Mouse (Mus musculus): ENCODE data around the gene Ftcd. TPM values are rescaled to one million over a fixed set of nuclear protein-coding genes. Genes with fewer than 3 reads are reported as not detected.

The Ftcd gene
- polyA plus RNA-seq, 1 experiment = not detected

DNA sequence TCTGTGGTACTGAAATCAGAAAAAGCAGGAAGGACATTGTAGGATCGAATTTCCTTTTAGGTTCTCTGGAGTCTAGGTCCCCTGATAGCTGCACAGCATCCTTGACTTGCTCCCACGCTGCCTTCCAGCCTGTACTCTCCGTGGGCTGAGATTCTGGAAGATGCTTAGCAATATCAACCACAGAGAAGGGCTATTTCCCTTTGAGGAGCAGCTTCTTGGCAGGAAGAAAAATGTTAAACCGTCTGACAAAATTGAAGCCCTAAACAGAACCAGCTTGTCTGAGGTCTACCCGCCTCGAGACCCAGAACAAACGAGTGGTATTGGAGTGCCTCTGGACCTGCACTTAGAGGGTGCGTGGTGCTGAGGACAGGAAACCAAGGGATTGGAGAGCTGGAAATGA, 57.2 kb downstream of the Ftcd start:
- H3K4me3 ChIP-seq (ENCODE audit: insufficient read depth, low read length) = no peak overlapping the region
- TF ChIP-seq CTCF (IDR thresholded peaks at IDR 0.05; ENCODE audit: low read depth, low read length) (no peak), POLR2A (IDR thresholded peaks at IDR 0.05; ENCODE audit: borderline replicate concordance, low read depth, low read length) (no peak)
- H3K27ac ChIP-seq (ENCODE audit: insufficient read depth, low read depth, low read length) = no peak overlapping the region
- no peaks in the 10 kb centered on the region for H3K4me1 ChIP-seq (ENCODE audit: control insufficient read depth, insufficient read depth, low read length)

DNA sequence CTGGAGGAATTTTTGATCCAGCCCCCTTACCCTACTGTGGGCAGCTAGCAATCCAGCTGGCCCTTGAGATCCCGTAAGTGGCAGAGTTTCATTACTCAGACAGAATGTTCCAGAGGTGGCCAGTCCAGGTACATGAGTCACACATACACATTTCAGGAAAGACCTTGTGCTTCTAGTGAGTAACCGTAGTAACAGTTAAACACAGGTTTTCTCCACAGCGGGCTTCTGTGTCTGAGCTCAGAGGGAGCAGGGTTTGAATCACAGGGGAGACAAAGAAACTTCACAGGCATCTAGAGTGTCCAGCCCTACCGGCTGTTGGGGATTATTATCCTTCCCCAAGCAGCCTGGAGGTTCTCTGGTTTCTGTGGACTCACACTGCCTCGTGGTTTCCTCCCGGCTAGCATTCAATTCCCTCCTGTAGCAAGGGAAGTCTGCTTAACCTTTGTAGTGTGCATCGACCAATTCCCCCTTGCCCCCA, 58.7 kb downstream of the Ftcd start:
- TF ChIP-seq CTCF (IDR thresholded peaks at IDR 0.05; ENCODE audit: low read depth, low read length) = no peak
- H3K4me1 ChIP-seq (ENCODE audit: control insufficient read depth, insufficient read depth, low read length) = no peaks in the 10 kb centered on the region
- H3K4me3 ChIP-seq (ENCODE audit: insufficient read depth, low read length) = no peak overlapping the region
- H3K27ac ChIP-seq (ENCODE audit: insufficient read depth, low read depth, low read length) = no peak overlapping the region

DNA sequence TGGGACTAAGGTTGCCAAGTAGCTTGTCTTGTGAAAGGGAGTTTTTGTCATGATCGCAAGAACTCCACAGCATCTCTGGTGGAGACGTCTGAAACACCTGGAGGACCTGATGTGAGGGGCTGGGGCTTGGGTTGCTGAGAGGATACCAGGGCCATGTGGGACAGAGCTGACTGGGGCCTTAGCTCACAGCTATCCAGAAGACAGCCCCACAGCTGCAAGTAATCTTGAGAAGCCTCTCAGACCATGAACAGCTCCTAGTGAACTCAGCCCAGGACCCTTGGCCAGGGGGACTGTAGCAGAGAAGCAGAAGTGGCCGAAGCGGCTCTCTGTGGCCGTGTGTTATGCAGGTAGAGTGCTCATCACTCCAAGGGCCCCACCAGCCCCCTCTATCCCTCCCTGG, 59.1 kb downstream of the Ftcd start:
- Histone ChIP-seq H3K4me1 (ENCODE audit: control insufficient read depth, insufficient read depth, low read length) (no peaks in the 10 kb centered on the region), H3K4me3 (ENCODE audit: insufficient read depth, low read length) (no peak overlapping the region), H3K27ac (ENCODE audit: insufficient read depth, low read depth, low read length) (no peak overlapping the region)
- TF ChIP-seq POLR2A (IDR thresholded peaks at IDR 0.05; ENCODE audit: borderline replicate concordance, low read depth, low read length) (no peak), CTCF (IDR thresholded peaks at IDR 0.05; ENCODE audit: low read depth, low read length) (no peak)

DNA sequence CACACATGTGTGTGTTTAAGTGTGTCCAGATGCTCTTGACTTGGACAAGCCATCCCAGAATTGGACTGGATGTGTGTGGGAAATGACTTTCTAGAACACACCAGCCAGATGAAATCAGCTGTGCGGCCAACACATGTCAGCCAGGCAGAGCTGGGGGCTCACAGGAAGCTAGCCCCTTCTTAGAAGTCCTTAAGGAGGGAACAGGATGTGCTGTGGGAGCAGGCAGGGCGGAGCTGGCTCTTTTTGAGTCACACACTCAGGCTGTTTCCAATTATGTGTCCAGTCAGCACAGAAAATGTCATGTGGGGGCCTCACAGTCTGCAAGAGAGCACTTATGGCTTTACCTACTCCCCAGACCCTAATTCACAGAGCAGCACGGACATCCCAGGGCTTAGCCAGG, 60.6 kb downstream of the Ftcd start:
- H3K27ac ChIP-seq (ENCODE audit: insufficient read depth, low read depth, low read length) = no peak overlapping the region
- H3K4me1 ChIP-seq (ENCODE audit: control insufficient read depth, insufficient read depth, low read length) = no peaks in the 10 kb centered on the region
- TF ChIP-seq POLR2A (IDR thresholded peaks at IDR 0.05; ENCODE audit: borderline replicate concordance, low read depth, low read length) (no peak), CTCF (IDR thresholded peaks at IDR 0.05; ENCODE audit: low read depth, low read length) (no peak)
- no peak overlapping the region for H3K4me3 ChIP-seq (ENCODE audit: insufficient read depth, low read length)

DNA sequence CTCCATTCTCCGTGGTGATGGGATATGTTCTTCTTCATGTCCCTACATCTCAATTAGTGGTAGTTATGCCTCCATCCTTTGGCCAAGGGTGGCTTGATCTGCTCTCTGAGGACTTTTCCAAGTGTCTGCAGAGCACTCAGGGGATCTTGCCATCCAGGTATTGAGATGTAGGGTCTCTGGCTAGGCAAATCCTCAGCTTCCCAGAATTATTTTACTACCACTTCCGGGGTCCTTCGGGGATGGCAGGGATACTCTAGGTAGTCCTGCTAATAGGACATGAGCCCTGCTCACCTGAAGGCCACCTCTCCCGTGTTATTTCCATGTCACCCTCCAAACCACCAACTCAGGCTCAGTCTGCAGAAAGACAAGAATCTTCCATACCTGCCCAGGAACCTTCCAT, 61.2 kb downstream of the Ftcd start:
- Histone ChIP-seq H3K4me1 (ENCODE audit: control insufficient read depth, insufficient read depth, low read length) (no peaks in the 10 kb centered on the region), H3K27ac (ENCODE audit: insufficient read depth, low read depth, low read length) (no peak overlapping the region)
- TF ChIP-seq CTCF (IDR thresholded peaks at IDR 0.05; ENCODE audit: low read depth, low read length) = no peak
- no peak for TF ChIP-seq POLR2A (IDR thresholded peaks at IDR 0.05; ENCODE audit: borderline replicate concordance, low read depth, low read length)

More for the DNA sequence above, 61.2 kb downstream of the Ftcd start:
- H3K4me3 ChIP-seq (ENCODE audit: insufficient read depth, low read length) = no peak overlapping the region

Other genes starting within 250 kb of the Ftcd start
- 10.8 and 12.1 TPM in 2 replicates for gene Dip2a, start 230.4 kb upstream of the Ftcd start, polyA plus RNA-seq (2012; ENCODE audit: insufficient read depth, insufficient read length, missing spikeins)
- gene AC141477.1, start 135.2 kb upstream of the Ftcd start, polyA plus RNA-seq (2012; ENCODE audit: insufficient read depth, insufficient read length, missing spikeins) = 8.3 and 9.2 TPM in 2 replicates
- 24.8 and 27.3 TPM in 2 replicates for gene Pcnt, start 132.9 kb upstream of the Ftcd start, polyA plus RNA-seq (2012; ENCODE audit: insufficient read depth, insufficient read length, missing spikeins)
- gene 2610028H24Rik, start 126.6 kb upstream of the Ftcd start, polyA plus RNA-seq (2012; ENCODE audit: insufficient read depth, insufficient read length, missing spikeins) = not detected in 2 replicates
- gene Mcm3ap, start 106.7 kb upstream of the Ftcd start, polyA plus RNA-seq (2012; ENCODE audit: insufficient read depth, insufficient read length, missing spikeins) = 37.8 and 59.7 TPM in 2 replicates
- 2.0 and 2.7 TPM in 2 replicates for gene Ybey, start 106.5 kb upstream of the Ftcd start, polyA plus RNA-seq (2012; ENCODE audit: insufficient read depth, insufficient read length, missing spikeins)
- 10.9 and 11.0 TPM in 2 replicates for gene Lss, start 44.1 kb upstream of the Ftcd start, polyA plus RNA-seq (2012; ENCODE audit: insufficient read depth, insufficient read length, missing spikeins)
- gene Spatc1l, start 13.4 kb upstream of the Ftcd start, polyA plus RNA-seq (2012; ENCODE audit: insufficient read depth, insufficient read length, missing spikeins) = not detected in 2 replicates
- 2.2 and 3.1 TPM in 2 replicates for gene Col6a2, start 48.0 kb downstream of the Ftcd start, polyA plus RNA-seq (2012; ENCODE audit: insufficient read depth, insufficient read length, missing spikeins)
- 3.2 and 3.8 TPM in 2 replicates for gene Col6a1, start 150.5 kb downstream of the Ftcd start, polyA plus RNA-seq (2012; ENCODE audit: insufficient read depth, insufficient read length, missing spikeins)